Mouse (Mus musculus) colon, adult 2 months (tissue): Measurements from ENCODE around the gene Gm8882. TPM values are rescaled to one million over a fixed set of nuclear protein-coding genes. Genes with fewer than 3 reads are reported as not detected.

Experiments used
- polyA plus RNA-seq: library from polyadenylated mRNA; depleted of rRNA; stranded (reverse); fragments of >200 nt; gene quantifications from 2 replicates; pipeline ENCODE4 v1.2.3, GENCODE M21; 2012; rRNA removed

Gm8882 gene
- polyA plus RNA-seq: not detected in 2 replicates

DNA sequence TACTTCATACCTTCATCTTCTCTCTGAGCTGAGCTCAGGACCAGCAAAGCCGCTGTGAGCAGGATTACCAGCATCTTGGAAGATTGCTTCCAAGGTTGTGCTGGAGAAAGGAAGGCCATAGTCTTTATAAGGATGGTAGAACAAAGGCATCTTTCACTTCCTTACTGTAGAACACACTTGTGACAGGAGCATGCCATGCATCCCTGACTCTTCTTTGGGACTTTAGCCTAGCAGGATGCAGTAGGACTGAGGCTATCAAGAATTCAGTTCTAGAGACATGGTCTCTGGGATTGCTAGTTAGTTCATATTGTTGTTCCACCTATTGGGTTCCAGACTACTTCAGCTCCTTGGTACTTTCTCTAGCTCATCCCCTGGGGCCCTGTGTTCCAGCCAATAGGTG is at the start of gene Gm8882:
Gm8882 (minus strand) TSS at position 101 of the 400 bp plus-strand sequence.

DNA sequence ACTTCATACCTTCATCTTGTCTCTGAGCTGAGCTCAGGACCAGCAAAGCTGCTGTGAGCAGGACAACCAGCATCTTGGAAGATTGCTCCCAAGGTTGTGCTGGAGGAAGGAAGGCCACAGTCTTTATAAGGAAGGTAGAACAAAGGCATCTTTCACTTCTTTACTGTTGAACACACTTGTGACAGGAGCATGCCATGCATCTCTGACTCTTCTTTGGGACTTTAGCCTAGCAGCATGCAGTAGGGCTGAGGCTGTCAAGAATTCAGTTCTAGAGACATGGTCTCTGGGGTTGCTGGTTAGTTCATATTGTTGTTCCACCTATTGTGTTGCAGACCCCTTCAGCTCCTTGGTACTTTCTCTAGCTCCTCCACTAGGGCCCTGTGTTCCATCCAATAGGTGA is 49.3 kb downstream of the Gm8882 start, which contains the start of gene Prpmp5:
Prpmp5 (minus strand) TSS at position 101 of the 400 bp plus-strand sequence.

Other genes with a start within 250 kb of the Gm8882 start
- not detected in 2 replicates for gene Prb1, start 153.6 kb downstream of the Gm8882 start, polyA plus RNA-seq
- gene Prpmp5, start 49.4 kb downstream of the Gm8882 start, polyA plus RNA-seq: not detected in 2 replicates
- gene Prh1, start 205.7 kb upstream of the Gm8882 start, polyA plus RNA-seq: not detected in 2 replicates
- gene Prp2, start 231.8 kb upstream of the Gm8882 start, polyA plus RNA-seq: not detected in 2 replicates